Mouse (Mus musculus) lung, adult 2 months (tissue): ENCODE data around the gene Pparg. TPM values are rescaled to one million over a fixed set of nuclear protein-coding genes. Genes with fewer than 3 reads are reported as not detected.

ENCODE experiments used
- DNase-seq: peaks from one replicate; pipeline ENCODE4 v3.0.0; 2022
- H3K4me1 ChIP-seq: fragments of 200-500 bp; 2 replicates; pipeline ENCODE4 v1.6.1; 2011; ENCODE audit warnings: low read length; ENCODE audit not compliant: control insufficient read depth, insufficient read depth
- H3K4me3 ChIP-seq: fragments of 200-500 bp; replicated peaks from 2 replicates; pipeline ENCODE3; 2011; ENCODE audit warnings: low read depth, mild to moderate bottlenecking, control low read depth, low read length; ENCODE audit errors: extremely low read depth
- CTCF ChIP-seq: fragments of 200-500 bp; IDR thresholded peaks from 2 replicates; pipeline ENCODE4 v1.5.1; 2011; ENCODE audit warnings: mild to moderate bottlenecking, low read length, control low read depth; ENCODE audit not compliant: insufficient read depth
- POLR2A ChIP-seq: fragments of 200-500 bp; IDR thresholded peaks from 2 replicates; pipeline ENCODE4 v1.6.1; 2011; ENCODE audit warnings: low read depth, mild to moderate bottlenecking, control low read depth, low read length, borderline replicate concordance; ENCODE audit errors: extremely low read depth
- WGBS: fragments of 180-500 bp; shearing (Covaris S2); methylation state at CpG from one replicate; pipeline ENCODE4 v1.1.7; 2018; 5-methylcytosine and 5-hydroxymethylcytosine counted together
- polyA plus RNA-seq: library from polyadenylated mRNA; depleted of rRNA; stranded (reverse); fragments of >200 nt; gene quantifications from 2 replicates; pipeline ENCODE4 v1.2.3, GENCODE M21; 2012

Pparg gene
- polyA plus RNA-seq, 1 experiment, result 13.7 TPM

DNA sequence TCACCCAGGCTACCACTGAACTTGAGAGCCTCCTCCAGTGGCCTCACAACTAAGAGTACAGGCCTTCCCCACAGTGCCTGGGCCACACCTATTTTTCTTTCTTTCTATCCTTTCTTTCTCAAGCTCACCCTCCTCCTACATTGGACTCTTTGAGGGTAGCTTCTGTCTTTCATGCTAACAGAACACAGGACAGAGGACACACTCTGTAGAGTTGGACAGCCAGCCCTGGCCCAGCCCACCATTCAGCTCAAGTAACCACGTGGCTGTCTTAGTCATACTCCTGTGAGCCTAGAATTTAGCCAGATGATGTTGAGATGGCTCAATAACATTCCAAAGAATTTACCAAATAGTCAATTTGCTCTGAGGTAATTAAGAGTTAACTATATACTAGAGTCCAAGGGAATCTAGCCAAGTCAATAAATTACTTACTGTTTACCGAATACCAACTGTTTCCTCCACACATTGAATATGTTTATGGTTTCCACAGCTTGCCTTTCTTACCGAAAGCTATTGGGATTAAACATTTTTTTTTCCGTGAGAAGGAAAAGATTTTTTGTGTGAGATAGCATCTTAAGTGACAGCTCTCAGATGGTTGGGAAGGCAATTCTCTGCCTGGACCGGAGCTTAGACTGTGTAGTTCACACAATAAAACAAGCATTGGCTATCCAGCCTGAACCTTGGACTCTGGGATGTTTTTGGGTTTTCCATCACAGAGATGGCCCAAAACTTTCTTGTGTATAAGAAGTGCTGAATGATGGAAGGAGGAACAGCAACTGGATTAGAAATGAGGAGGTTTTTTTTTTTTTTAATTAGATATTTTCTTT is 10.9 kb upstream of the Pparg start:
- no peaks in the 10 kb centered on the region for H3K4me1 ChIP-seq
- 32% methylated on average over 5 of the region's 5 CpGs for whole genome bisulfite sequencing
- TF ChIP-seq POLR2A, result no peak
- no peak for TF ChIP-seq CTCF
- DNase-seq, result no peak
- H3K4me3 ChIP-seq, result no peak overlapping the region

DNA sequence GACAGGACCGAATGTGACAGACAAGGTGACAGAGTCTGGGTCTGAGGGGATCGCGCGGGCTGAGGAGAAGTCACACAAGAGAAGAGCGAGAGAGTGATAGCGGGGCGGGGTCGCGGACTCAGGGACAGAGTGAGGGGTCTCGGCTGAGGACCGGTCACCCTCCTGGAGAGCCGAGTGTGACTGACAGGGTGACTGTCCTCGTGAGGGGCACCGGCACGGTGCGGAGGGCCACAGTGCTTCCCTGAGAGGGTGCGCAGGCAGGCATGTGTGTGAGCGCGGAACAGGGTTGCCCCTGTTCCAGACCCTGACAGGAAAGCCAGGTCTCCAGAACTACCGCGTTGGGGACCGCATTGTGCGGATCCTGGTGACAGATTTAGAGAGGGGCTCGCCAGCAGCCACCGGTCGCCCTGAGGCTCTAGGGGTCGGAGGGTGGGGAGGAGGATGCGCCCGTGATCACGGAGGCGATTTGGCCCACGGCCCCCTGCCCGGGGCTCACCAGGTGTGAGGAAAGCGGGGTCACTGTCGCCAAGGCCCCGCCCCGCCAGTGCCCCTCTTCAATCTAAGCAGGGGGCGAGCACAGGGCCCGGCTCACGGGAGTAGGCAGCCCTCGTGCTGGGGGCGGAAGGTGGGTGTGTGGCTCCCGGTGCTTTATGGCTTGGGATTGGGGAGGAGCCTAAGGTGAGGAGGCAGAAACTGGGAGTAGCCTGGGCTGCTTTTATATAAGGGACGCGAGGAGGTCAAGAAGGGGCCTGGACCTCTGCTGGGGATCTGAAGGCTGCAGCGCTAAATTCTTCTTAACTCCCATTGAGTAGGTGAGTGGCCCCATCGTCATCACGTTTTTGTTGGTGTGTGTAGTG is 1.1 kb downstream of the Pparg start:
- no peak for TF ChIP-seq CTCF
- TF ChIP-seq POLR2A, result no peak; the same call in 1 of the 2 replicates
- WGBS, result 6% methylated on average over 48 of the region's 48 CpGs
- Histone ChIP-seq H3K4me1 (no peaks in the 10 kb centered on the region), H3K4me3 (peak overlapping the region; percentile 74)
- DNase-seq, result peak; percentile 47

DNA sequence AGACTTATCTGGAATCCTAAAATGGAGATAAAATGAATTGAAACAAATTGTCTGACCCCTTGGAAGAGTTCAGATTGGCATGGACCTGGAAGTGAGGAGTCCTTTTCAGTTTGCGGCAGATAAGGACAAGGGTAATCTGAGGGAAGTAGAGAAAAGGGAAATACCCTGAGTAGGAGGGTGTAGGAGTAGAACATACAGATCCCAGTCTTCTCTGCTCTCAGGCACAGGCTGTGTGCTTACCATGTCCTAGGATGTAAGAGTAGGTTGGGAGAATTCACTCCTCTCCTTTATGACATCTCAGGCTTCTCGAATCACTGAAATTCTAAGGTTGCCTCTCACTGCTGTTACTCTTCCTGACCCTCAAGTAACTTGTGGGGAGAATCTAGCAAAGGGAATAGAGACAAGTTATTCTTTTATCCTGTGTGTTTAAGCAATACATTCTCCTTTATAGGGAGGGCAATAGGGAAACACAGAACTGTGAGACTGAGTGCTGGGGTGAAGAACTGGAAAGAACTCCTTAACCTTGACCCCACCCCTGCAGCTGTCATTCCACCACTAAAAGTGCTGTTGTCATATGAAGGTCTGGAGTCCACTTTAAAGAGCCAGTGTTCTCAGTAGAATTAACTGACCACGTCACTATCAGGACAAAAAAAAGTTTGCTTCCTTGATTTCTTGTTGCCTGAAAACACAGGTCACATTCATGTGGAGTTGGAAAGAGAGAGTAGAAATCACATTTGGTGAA is 6.3 kb downstream of the Pparg start:
- no peak overlapping the region for H3K4me3 ChIP-seq
- WGBS, result 61% methylated on average over 3 of the region's 3 CpGs
- no peak for TF ChIP-seq POLR2A
- no peak for DNase-seq
- H3K4me1 ChIP-seq, result no peaks in the 10 kb centered on the region

DNA sequence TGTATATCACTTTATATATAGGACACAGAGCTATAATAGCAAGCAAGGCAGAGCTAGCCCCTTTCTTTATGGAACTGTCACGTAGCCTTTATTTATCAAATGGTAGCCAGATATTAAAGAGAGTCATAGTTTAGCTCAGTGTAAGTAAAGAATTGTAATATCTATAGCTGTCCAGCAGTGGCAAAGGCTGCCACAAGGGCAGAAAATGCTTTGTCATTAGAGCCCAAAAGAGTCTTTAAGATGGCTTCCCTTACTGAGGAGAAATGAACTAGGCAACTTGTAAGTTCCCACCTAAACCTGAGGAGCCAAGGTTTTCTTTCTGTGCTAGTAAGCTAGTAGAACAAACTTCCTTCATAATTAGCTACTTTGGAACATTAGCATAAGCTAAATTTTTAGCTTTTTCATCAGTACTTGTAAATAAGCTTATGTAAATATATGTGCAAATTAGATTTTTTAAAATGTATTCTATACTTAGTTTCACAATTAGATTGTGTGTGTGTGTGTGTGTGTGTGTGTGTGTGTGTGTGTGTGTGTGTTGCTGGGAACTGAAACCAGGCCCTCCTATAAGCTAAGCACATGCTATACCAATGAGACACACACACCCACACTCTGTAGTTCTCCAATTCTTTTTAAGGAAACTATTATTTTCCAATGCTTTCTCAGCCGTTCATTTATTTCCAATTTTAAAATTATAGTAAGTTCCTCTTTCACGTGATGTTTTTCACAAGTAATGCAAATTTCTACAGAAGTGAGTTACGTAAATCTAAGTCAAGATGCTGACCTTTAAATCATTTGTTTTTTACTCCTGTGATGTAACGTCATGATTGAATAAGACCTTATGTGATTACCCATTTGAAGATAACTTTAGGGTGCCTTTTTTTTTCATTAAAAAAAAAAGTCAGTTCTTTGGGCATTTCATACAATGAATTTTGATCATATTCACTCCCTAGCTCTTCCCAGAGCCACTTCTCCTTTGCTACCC is 14.4 kb downstream of the Pparg start:
- no peak overlapping the region for H3K4me3 ChIP-seq
- WGBS, result 82% methylated on average over 5 of the region's 5 CpGs
- H3K4me1 ChIP-seq, result no peaks in the 10 kb centered on the region
- no peak for DNase-seq
- TF ChIP-seq CTCF (no peak), POLR2A (no peak)

DNA sequence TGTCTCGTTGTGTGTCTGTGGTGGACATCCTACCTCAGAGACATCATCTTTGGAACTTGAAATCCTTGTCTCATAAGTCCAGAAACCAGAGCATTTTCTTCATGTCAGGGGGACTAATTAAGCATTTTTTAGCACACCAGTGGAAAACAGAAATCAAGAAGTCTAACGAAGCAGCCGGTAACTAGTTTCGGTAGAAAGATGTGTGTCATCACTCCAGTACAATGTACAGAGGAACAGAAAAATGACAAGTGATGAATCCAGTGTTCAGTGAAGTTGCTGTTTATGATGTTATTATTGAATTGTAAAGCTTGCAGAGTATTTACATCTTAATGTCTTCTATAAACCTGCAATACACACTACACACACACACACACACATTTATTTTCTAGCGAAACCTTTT is 19.8 kb downstream of the Pparg start:
- WGBS, result 80% methylated on average over 5 of the region's 5 CpGs
- DNase-seq, result no peak
- no peak for TF ChIP-seq CTCF
- TF ChIP-seq POLR2A, result no peak
- Histone ChIP-seq H3K4me3 (no peak overlapping the region), H3K4me1 (no peaks in the 10 kb centered on the region)

DNA sequence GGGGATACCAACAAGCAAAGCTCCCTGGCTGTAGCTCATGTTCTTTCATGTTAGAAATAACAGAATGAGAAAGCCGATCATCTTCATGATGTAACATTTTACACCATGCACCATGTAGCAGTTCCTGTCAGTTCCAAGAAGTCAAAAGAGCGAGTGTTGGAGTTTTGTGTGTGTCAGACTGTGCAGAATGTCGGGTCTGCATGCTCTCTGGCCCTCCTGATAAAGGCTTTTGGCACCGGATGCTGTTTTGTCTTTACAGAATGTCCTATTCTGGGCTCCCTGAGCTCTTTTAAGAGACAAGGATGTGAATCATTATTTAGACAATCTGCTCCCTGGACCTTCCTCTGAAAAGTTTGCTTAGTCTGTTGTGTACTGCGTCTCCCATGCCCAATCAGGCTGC is 22.0 kb downstream of the Pparg start:
- Histone ChIP-seq H3K4me1 (no peaks in the 10 kb centered on the region), H3K4me3 (no peak overlapping the region)
- DNase-seq, result no peak
- 43% methylated on average over 5 of the region's 5 CpGs for WGBS
- TF ChIP-seq CTCF (no peak), POLR2A (no peak)

DNA sequence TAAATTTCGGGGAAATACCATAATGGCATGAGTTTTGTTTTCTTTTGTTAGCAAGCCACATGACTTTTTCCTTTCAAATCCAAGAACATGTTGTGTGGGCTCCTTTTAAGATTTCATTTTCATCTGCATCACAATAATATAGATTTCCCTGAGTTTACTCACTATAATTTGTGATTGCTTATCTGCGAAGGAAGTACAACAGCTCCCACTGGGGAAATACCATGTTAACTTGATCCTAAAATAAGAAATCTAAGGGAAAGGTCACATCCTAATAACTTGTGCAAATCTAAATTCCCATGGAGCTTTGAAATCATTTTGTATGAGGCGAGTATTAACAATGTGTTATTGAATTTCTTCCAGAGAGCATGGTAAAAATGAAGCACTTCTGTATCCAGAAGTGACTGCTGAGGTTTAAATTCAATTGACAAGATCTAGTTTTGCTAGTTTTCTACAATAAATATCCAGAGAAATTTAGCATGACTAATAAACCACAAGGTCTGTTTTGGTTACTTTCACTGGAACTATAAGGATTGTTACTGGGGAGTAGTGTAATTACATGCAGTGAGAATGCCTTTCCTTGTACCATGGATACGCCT is 29.3 kb downstream of the Pparg start:
- no peaks in the 10 kb centered on the region for H3K4me1 ChIP-seq
- DNase-seq, result no peak
- no peak for TF ChIP-seq POLR2A
- no peak for TF ChIP-seq CTCF
- 75% methylated on average over 4 of the region's 4 CpGs for WGBS
- no peak overlapping the region for H3K4me3 ChIP-seq

DNA sequence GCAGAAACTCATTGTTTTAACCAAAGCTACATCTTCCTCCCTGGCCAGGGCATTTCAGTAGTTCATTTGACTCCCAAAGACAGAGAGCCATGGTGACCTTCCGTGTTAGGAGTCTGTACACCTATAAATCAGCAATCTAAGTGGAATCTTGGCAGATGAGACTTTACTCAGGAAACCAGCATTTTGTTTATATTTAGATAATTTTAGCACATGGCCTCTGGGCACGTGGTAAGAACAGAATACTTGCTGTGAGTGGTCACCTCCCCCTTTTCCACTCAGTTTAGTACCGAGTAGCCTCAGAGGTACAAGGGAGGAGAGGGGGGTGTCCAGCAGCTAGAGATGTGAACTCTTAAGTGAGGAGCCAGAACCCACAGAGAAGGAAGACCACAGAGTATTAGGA is 36.2 kb downstream of the Pparg start:
- no peak for TF ChIP-seq CTCF
- no peak for TF ChIP-seq POLR2A
- no peak for DNase-seq
- Histone ChIP-seq H3K4me1 (no peaks in the 10 kb centered on the region), H3K4me3 (no peak overlapping the region)
- WGBS, result 34% methylated on average over 3 of the region's 3 CpGs
